Mouse (Mus musculus) ES-Bruce4 (cell line): ENCODE measurements around the gene Kcnma1.

Experiments used
- CTCF ChIP-seq: IDR thresholded peaks from one replicate; pipeline ENCODE4 v1.8.1; 2011; ENCODE audit warnings: low read depth, low read length
- POLR2A ChIP-seq: IDR thresholded peaks from one replicate; pipeline ENCODE4 v1.8.1; 2011; ENCODE audit warnings: low read length; ENCODE audit not compliant: insufficient read depth

DNA sequence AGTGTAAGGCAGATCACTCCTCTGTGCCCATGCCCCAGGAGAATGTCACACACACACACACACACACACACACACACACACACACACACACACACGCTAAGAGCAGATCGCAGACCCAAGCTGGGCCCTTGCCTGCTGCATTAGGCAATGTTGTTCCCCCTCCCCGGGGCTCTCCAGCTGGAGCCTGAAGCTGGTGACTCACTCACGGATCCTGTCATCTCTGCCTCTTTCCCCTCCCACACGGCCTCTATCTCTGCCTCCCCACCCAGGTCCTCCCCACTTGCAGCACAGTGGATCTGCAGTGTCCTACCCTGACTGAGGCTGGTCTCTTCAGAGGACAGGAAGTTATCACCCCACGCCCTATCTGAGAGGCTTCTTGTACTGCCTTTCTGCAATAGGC is 128.8 kb downstream of the Kcnma1 start:
- TF ChIP-seq POLR2A (no peak), CTCF (no peak)
